Mouse (Mus musculus) limb, embryonic 13.5 days (tissue): ENCODE results near the gene Hoxd3. TPM values are rescaled to one million over a fixed set of nuclear protein-coding genes. Genes with fewer than 3 reads are reported as not detected.

Experiments
- ATAC-seq: fragments of 200-750 bp; cut with Nextera tagmentation; 2 replicates; pipeline ENCODE4 v1.8.0; 2017; ENCODE audit warnings: low read depth, moderate number of reproducible peaks, moderate TSS enrichment; ENCODE audit not compliant: low FRiP score
- H3K27ac ChIP-seq: fragments of 300-500 bp; sonication (generic); 2 replicates; pipeline ENCODE4 v1.5.1; 2015; ENCODE audit warnings: inconsistent platforms, mild to moderate bottlenecking, moderate library complexity
- H3K27me3 ChIP-seq: fragments of 300-500 bp; sonication (generic); 2 replicates; pipeline ENCODE4 v1.6.1; 2015; ENCODE audit warnings: mild to moderate bottlenecking, inconsistent platforms
- H3K36me3 ChIP-seq: fragments of 300-500 bp; sonication (generic); 2 replicates; pipeline ENCODE4 v1.6.1; 2015; ENCODE audit warnings: inconsistent platforms, mild to moderate bottlenecking, moderate library complexity
- H3K4me1 ChIP-seq: fragments of 300-500 bp; sonication (generic); 2 replicates; pipeline ENCODE4 v1.6.1; 2015; ENCODE audit warnings: inconsistent platforms
- H3K4me2 ChIP-seq: fragments of 300-500 bp; sonication (generic); replicated peaks from 2 replicates; pipeline ENCODE4 v1.6.1; 2015; ENCODE audit warnings: inconsistent platforms, mild to moderate bottlenecking, moderate library complexity
- H3K4me3 ChIP-seq: fragments of 300-500 bp; sonication (generic); 2 replicates; pipeline ENCODE4 v1.5.1; 2015; ENCODE audit warnings: moderate library complexity, mild to moderate bottlenecking, inconsistent platforms
- H3K9ac ChIP-seq: fragments of 300-500 bp; sonication (generic); 2 replicates; pipeline ENCODE4 v1.6.1; 2015; ENCODE audit warnings: mild to moderate bottlenecking, inconsistent platforms
- H3K9me3 ChIP-seq: fragments of 300-500 bp; sonication (generic); 2 replicates; pipeline ENCODE4 v1.6.1; 2016; ENCODE audit warnings: inconsistent platforms
- WGBS: fragments of 180-500 bp; shearing (Covaris S2); methylation state at CpG from one replicate; pipeline ENCODE4 v1.1.7; 2015; 5-methylcytosine and 5-hydroxymethylcytosine counted together
- polyA plus RNA-seq: library from polyadenylated mRNA; unstranded; fragments of >200 nt; fragmentation: Nextera tagmentation; extraction: Ambion mirVana; gene quantifications from 2 replicates; pipeline ENCODE4 v1.2.1, GENCODE M21; 2015

The Hoxd3 gene
- polyA plus RNA-seq, 1 experiment from 2014 or later: 0.84 TPM

DNA sequence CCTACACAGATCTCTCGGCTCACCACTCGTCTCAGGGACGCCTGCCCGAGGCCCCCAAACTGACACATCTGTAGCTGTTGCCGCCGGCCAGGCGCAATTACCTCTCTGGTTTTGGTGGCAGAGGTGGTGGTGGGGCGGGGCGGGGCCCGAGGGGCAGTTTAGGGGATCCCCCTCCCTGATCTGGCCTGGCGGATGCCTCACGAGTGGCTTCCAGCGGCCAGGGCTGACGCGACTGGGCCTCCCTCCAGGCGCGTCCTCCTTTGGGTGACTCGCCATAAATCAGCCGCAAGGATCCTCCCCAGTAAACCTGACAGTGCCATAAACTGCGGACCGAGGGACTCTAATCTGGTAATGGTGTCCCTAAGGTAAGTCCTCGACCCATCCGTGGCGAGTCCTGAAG, 35.3 kb downstream of the Hoxd3 start:
- WGBS: 6% methylated on average over 24 of the region's 24 CpGs
- Histone ChIP-seq H3K4me2 (peak overlapping the region; percentile 41), H3K27me3 (peaks cover 99% of the 10 kb centered on the region), H3K9me3 (no peaks in the 10 kb centered on the region), H3K36me3 (no peaks in the 10 kb centered on the region), H3K4me1 (peaks cover 21% of the 10 kb centered on the region), H3K9ac (no peak overlapping the region), H3K27ac (no peak overlapping the region), H3K4me3 (peak overlapping the region; percentile 25; the same call in 1 of the 2 replicates)
- ATAC-seq: no peak

GRCm38 (mm10) chr2:74747661-74748141, 36.0 kb downstream of the Hoxd3 start:
- Histone ChIP-seq H3K27me3 (peaks cover 99% of the 10 kb centered on the region), H3K9ac (no peak overlapping the region), H3K27ac (no peak overlapping the region), H3K36me3 (no peaks in the 10 kb centered on the region), H3K4me1 (peaks cover 26% of the 10 kb centered on the region), H3K4me2 (no peak overlapping the region), H3K4me3 (no peak overlapping the region), H3K9me3 (no peaks in the 10 kb centered on the region)
- 19% methylated on average over 11 of the region's 11 CpGs for WGBS
- ATAC-seq: no peak

DNA sequence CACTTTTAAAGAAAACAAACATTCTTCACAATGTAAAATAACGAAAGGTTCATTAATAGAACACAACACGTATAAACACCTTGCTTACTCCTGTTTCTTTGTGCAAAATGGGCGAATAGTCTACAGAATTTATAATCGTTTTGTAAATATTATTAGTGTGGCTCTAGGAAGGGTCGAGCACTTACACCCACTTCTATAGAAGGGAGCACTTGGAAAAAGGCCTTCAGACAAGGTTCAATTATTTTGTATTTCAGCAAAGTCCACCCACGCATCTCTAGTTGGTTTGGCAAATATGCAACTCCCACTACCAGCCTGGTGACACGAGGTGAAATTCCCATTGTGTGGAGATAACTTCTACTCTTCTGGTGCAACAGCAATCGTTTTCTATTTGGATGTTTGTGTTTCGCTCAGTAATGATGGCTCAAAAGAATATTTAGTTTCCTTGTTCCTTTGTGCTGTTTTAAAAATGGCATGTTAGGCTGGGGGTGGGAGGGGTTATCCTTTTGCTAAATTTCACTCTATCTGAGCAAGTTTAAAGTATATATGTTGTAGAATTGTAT, 36.8 kb downstream of the Hoxd3 start:
- Histone ChIP-seq H3K27ac (no peak overlapping the region), H3K27me3 (peaks cover 100% of the 10 kb centered on the region), H3K36me3 (no peaks in the 10 kb centered on the region), H3K4me1 (peaks cover 33% of the 10 kb centered on the region), H3K4me2 (no peak overlapping the region), H3K9me3 (no peaks in the 10 kb centered on the region), H3K4me3 (no peak overlapping the region), H3K9ac (no peak overlapping the region)
- ATAC-seq: no peak
- 18% methylated on average over 9 of the region's 9 CpGs for WGBS

DNA sequence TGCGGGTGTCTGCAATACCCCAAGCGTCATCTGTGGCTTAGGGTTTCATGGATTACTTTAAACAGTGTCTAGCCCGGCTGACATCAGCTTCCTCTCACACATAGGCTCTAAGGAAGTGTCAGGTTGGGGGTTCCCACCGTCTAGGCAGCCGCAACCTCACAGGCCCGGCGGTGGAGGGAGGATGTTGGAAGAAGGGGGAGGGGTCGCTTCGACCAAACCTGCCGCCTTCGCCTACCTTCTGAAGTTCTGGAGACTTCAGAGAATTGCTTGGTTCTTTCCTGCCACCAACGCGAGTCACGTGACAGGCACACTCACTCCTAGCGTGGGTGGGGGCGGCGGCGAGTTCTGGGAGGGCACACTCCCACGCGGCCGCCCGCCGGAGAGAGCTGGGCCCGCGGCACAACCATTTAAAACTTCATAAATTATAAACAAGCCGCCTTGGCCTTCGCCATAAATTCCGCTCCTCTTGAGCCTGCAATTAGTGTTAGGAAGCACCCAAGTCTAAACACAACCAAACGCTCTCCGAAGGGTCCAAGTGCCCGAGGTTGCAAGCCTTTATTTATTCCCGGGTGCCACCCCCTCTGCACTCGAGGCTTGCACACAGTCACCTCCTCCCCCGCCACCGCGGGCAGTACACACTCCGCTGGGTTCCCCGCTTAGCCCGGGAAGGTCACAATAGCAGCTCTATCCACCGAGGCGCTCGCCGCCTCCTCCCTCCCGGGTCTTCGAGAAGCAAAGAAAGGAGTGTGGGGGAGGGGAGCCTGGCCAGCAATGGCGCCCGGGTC, 37.8 kb downstream of the Hoxd3 start:
- H3K36me3 ChIP-seq: no peaks in the 10 kb centered on the region
- peak overlapping the region; percentile 67 for H3K4me2 ChIP-seq
- peak; percentile 18; the same call in 1 of the 2 replicates for ATAC-seq
- peaks cover 100% of the 10 kb centered on the region for H3K27me3 ChIP-seq
- peak overlapping the region; percentile 37 for H3K4me3 ChIP-seq
- under 1% methylated on average over 47 of the region's 47 CpGs for WGBS
- H3K4me1 ChIP-seq: peaks cover 33% of the 10 kb centered on the region
- H3K27ac ChIP-seq: no peak overlapping the region
- H3K9ac ChIP-seq: peak overlapping the region; percentile 36; the same call in 1 of the 2 replicates
- no peaks in the 10 kb centered on the region for H3K9me3 ChIP-seq

GRCm38 (mm10) chr2:74750731-74751250, 39.1 kb downstream of the Hoxd3 start:
- Histone ChIP-seq H3K36me3 (no peaks in the 10 kb centered on the region), H3K27me3 (peaks cover 100% of the 10 kb centered on the region), H3K4me1 (peaks cover 33% of the 10 kb centered on the region), H3K9me3 (no peaks in the 10 kb centered on the region), H3K27ac (no peak overlapping the region), H3K9ac (no peak overlapping the region), H3K4me2 (no peak overlapping the region), H3K4me3 (no peak overlapping the region)
- 53% methylated on average over 5 of the region's 5 CpGs for WGBS
- no peak for ATAC-seq

DNA sequence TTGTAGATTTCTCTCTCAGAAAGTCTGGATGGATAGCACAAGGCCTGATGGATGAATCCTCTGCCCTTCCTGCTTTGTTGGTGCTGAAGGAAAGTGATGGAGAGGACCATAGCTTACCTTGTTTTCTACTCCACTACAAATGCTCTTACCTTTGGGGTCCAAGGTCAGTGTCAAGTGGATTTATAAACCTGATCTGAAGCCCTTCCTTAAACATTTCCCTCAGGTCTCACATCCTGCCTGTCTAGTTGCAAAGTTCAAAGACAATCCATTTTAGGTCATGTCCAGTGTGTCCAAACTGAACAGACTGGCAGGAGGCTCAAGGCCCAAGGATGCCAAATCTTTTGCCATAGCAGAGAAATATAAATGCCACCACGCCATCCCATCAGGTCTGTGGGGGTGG, 40.1 kb downstream of the Hoxd3 start:
- peaks cover 26% of the 10 kb centered on the region for H3K4me1 ChIP-seq
- H3K4me2 ChIP-seq: no peak overlapping the region
- H3K9me3 ChIP-seq: no peaks in the 10 kb centered on the region
- no peaks in the 10 kb centered on the region for H3K36me3 ChIP-seq
- no peak for ATAC-seq
- WGBS: 88% methylated on average over 1 of the region's 1 CpGs
- no peak overlapping the region for H3K9ac ChIP-seq
- H3K4me3 ChIP-seq: no peak overlapping the region
- H3K27me3 ChIP-seq: peaks cover 98% of the 10 kb centered on the region
- H3K27ac ChIP-seq: no peak overlapping the region

- no peak for ATAC-seq
- H3K9ac ChIP-seq: peak overlapping the region; percentile 61
- H3K4me3 ChIP-seq: peak overlapping the region; percentile 41
- WGBS: 4% methylated on average over 44 of the region's 45 CpGs
- no peak overlapping the region for H3K27ac ChIP-seq
- no peaks in the 10 kb centered on the region for H3K9me3 ChIP-seq
- peaks cover 96% of the 10 kb centered on the region for H3K27me3 ChIP-seq
- peak overlapping the region; percentile 66 for H3K4me2 ChIP-seq
- peaks cover 25% of the 10 kb centered on the region for H3K4me1 ChIP-seq
- H3K36me3 ChIP-seq: no peaks in the 10 kb centered on the region
Observed at GRCm38 (mm10) chr2:74752431-74753174, 40.9 kb downstream of the Hoxd3 start.

GRCm38 (mm10) chr2:74753175-74753523, 41.4 kb downstream of the Hoxd3 start:
- Histone ChIP-seq H3K27me3 (peaks cover 96% of the 10 kb centered on the region), H3K4me2 (peak overlapping the region; percentile 66), H3K9me3 (no peaks in the 10 kb centered on the region), H3K27ac (no peak overlapping the region), H3K4me1 (peaks cover 25% of the 10 kb centered on the region), H3K9ac (peak overlapping the region; percentile 61), H3K4me3 (peak overlapping the region; percentile 41), H3K36me3 (no peaks in the 10 kb centered on the region)
- ATAC-seq: 0 out of 2 replicates have a peak, but pooled peaks have one; percentile 11
- under 1% methylated on average over 25 of the region's 25 CpGs for WGBS

DNA sequence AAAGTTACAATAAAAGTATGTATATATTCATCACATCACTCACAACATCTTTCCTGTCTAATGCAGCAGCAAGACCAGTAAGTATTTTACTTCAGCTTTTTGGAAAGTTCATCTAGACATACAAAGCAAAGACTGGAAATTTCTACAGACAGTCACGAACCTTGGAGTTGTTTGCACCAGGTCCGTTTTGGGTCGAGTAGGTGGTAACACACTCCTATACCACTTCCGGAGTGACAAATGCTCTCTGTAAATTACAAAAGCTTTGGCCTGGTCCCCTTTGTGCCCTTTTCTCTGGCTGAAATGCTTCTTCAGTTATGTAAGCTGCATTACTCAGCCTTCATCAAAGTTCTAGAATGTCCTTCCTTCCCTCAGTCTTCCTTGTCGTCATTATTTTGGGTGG, 42.0 kb downstream of the Hoxd3 start:
- Histone ChIP-seq H3K4me3 (no peak overlapping the region), H3K9ac (no peak overlapping the region), H3K36me3 (no peaks in the 10 kb centered on the region), H3K4me1 (peaks cover 25% of the 10 kb centered on the region), H3K27ac (no peak overlapping the region), H3K9me3 (no peaks in the 10 kb centered on the region), H3K27me3 (peaks cover 96% of the 10 kb centered on the region), H3K4me2 (peak overlapping the region; percentile 66; the same call in 1 of the 2 replicates)
- whole genome bisulfite sequencing: 34% methylated on average over 5 of the region's 5 CpGs
- ATAC-seq: no peak

DNA sequence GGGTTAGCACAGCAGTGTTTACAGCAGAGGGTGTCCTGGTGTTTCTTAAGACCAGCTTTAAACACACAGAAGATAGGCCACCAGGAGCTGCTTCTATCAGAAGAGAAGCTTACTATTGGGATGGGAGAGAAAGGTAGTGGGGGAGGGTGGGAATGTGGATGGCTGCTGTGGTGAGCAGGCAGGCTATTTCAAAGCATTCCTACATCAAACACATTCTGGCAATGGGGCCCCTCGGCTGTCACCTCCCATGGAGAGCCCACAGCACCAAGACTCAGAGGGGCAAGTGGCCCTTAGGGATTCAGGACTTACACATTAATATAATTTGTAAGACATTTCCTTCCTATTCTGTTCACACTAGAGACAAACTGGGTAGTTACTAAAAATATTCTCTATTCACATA, 48.4 kb downstream of the Hoxd3 start:
- Histone ChIP-seq H3K4me1 (peaks cover 20% of the 10 kb centered on the region), H3K27me3 (peaks cover 90% of the 10 kb centered on the region), H3K4me2 (no peak overlapping the region), H3K27ac (no peak overlapping the region), H3K9ac (no peak overlapping the region), H3K36me3 (no peaks in the 10 kb centered on the region), H3K9me3 (no peaks in the 10 kb centered on the region), H3K4me3 (no peak overlapping the region)
- WGBS: 4% methylated on average over 1 of the region's 1 CpGs
- no peak for ATAC-seq

DNA sequence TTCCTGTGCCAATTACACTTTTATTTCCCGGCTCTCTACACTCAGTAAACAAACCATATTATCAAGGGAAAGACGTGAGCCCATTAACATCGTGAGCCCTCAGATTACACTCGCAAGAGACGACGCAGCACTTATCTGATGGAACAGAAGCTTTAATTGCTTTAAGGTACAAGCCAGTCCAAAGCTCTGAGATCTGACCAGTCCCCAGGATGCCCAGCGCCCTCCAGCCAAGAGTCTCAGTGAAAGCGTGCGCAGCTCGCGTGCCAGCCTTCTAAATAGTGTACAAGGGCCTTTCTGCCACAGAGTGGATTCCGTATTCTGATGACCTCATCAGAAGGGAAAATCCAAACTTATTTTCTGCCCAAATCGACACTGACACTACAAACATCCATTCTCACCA, 50.2 kb downstream of the Hoxd3 start:
- no peaks in the 10 kb centered on the region for H3K9me3 ChIP-seq
- peaks cover 20% of the 10 kb centered on the region for H3K4me1 ChIP-seq
- H3K27me3 ChIP-seq: peaks cover 92% of the 10 kb centered on the region
- 3% methylated on average over 13 of the region's 13 CpGs for WGBS
- no peak overlapping the region for H3K27ac ChIP-seq
- H3K36me3 ChIP-seq: no peaks in the 10 kb centered on the region
- peak overlapping the region; percentile 95 for H3K4me2 ChIP-seq
- ATAC-seq: no peak
- no peak overlapping the region for H3K9ac ChIP-seq
- H3K4me3 ChIP-seq: peak overlapping the region; percentile 54
